Mouse (Mus musculus) ES-E14 (cell line): ENCODE results near the gene Cdkl4.

ENCODE experiments used
- CHD2 ChIP-seq: IDR thresholded peaks from 2 replicates; pipeline ENCODE4 v1.6.1; 2014; ENCODE audit warnings: mild to moderate bottlenecking, low read depth, low read length, inconsistent platforms
- HCFC1 ChIP-seq: IDR thresholded peaks from 2 replicates; pipeline ENCODE4 v1.6.1; 2012; ENCODE audit warnings: low read length, inconsistent platforms, borderline replicate concordance; ENCODE audit not compliant: insufficient read depth
- MAFK ChIP-seq: IDR thresholded peaks from 2 replicates; pipeline ENCODE4 v1.6.1; 2014; ENCODE audit warnings: mild to moderate bottlenecking, low read depth, low read length, inconsistent platforms; ENCODE audit not compliant: insufficient read depth
- ZC3H11A ChIP-seq: IDR thresholded peaks from 2 replicates; pipeline ENCODE4 v1.6.1; 2012; ENCODE audit warnings: low read depth, mild to moderate bottlenecking, inconsistent platforms, low read length, borderline replicate concordance
- ZNF384 ChIP-seq: IDR thresholded peaks from 2 replicates; pipeline ENCODE4 v1.6.1; 2012; ENCODE audit warnings: low read depth, low read length, inconsistent platforms

- no peak for TF ChIP-seq MAFK
- TF ChIP-seq ZNF384, result no peak
- TF ChIP-seq HCFC1, result no peak
- no peak for TF ChIP-seq CHD2
- no peak for TF ChIP-seq ZC3H11A
Measured at GRCm38 (mm10) chr17:80492811-80493210, 84.8 kb downstream of the Cdkl4 start.
